Mouse (Mus musculus): ENCODE measurements around the gene Il10ra. TPM values are rescaled to one million over a fixed set of nuclear protein-coding genes. Genes with fewer than 3 reads are reported as not detected.

Gene Il10ra
- polyA plus RNA-seq, 1 experiment from 2014 or later = 1.2 TPM

DNA sequence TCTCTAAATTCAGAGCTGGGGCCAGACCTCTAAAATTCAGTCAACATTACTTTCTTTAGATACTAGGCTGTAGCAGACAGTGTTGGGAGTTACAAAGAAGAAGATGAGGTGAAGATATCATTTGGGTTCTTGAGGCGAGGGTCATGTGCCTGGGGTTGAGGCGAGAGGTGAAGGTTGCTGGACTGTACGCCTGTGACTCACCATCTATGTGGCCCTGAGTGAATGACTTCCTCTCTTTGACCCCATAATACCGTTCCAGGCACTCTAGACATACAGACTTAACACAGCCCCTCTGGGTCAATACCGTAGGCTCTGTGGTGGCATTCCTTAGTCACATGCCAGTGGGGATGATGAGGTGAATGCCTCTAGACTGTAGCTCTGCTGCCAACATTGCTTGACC, 13.5 kb upstream of the Il10ra start:
- Histone ChIP-seq H3K4me2 (replicated peaks; ENCODE audit: low read depth) (no peak overlapping the region), H3K9me3 (ENCODE audit: control insufficient read depth) (no peaks in the 10 kb centered on the region), H3K4me3 (ENCODE audit: low read depth, low read length) (no peak overlapping the region), H3K27ac (ENCODE audit: low read depth, low read length) (no peak overlapping the region), H3K4me1 (replicated peaks; ENCODE audit: control insufficient read depth, insufficient read depth, low read length) (no peaks in the 10 kb centered on the region), H3K27me3 (replicated peaks; ENCODE audit: control insufficient read depth, insufficient read depth, low read length) (no peaks in the 10 kb centered on the region), H3K9ac (ENCODE audit: low read depth, low read length) (no peak overlapping the region), H3K36me3 (ENCODE audit: control insufficient read depth, insufficient read depth) (no peaks in the 10 kb centered on the region)
- no peak for ATAC-seq
- no peak for TF ChIP-seq CTCF (IDR thresholded peaks at IDR 0.05; ENCODE audit: low read depth)
- 79% methylated on average over 5 of the region's 5 CpGs for WGBS

DNA sequence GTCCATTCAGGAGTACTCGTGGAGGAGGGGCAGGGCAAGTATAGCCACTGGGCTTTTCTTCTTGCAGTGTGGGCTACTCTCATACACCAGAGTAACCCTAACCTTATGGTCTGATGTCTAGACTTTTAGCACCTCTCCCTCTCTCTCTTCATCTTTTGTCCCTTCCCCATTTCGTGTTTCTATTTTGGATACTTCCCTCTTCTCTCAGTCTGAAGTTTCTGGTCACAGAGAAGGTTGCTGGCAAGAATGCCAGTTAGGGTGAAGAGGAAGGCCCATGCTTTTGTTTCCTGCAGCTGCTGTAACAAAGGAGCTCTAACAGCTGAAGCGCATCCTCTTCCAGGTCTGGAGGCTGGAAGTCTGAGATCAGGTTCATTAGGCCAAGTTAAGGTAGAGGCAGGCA, 11.9 kb upstream of the Il10ra start:
- H3K9ac ChIP-seq (ENCODE audit: low read depth, low read length) = no peak overlapping the region
- no peaks in the 10 kb centered on the region for H3K27me3 ChIP-seq (replicated peaks; ENCODE audit: control insufficient read depth, insufficient read depth, low read length)
- no peak overlapping the region for H3K4me2 ChIP-seq (replicated peaks; ENCODE audit: low read depth)
- no peaks in the 10 kb centered on the region for H3K9me3 ChIP-seq (ENCODE audit: control insufficient read depth)
- no peaks in the 10 kb centered on the region for H3K36me3 ChIP-seq (ENCODE audit: control insufficient read depth, insufficient read depth)
- no peak for ATAC-seq
- 79% methylated on average over 3 of the region's 3 CpGs for WGBS
- no peaks in the 10 kb centered on the region for H3K4me1 ChIP-seq (replicated peaks; ENCODE audit: control insufficient read depth, insufficient read depth, low read length)
- no peak overlapping the region for H3K27ac ChIP-seq (ENCODE audit: low read depth, low read length)
- no peak overlapping the region for H3K4me3 ChIP-seq (ENCODE audit: low read depth, low read length)
- TF ChIP-seq CTCF (IDR thresholded peaks at IDR 0.05; ENCODE audit: low read depth) = no peak

DNA sequence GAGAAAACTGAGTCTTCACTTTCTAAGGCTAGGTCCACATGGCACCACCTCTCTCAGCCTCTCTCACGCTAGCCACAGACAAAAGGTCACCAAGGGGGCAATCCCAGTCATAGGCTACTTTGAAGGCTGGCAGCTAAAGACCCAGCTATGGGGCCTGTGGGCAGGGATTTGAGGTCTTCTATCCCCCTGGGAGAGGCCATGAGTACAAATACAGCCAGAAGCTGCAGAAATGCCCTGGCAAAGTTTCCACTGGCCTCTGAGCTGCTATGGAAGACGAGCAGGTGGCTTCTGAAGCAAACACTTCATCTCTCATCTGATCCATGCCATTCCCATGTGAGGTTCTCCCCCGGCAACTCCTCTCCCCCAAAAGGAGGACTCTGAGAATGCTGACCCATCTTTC, 11.1 kb upstream of the Il10ra start:
- Histone ChIP-seq H3K4me1 (replicated peaks; ENCODE audit: control insufficient read depth, insufficient read depth, low read length) (no peaks in the 10 kb centered on the region), H3K36me3 (ENCODE audit: control insufficient read depth, insufficient read depth) (no peaks in the 10 kb centered on the region), H3K27ac (ENCODE audit: low read depth, low read length) (no peak overlapping the region), H3K4me2 (replicated peaks; ENCODE audit: low read depth) (no peak overlapping the region), H3K9me3 (ENCODE audit: control insufficient read depth) (no peaks in the 10 kb centered on the region), H3K9ac (ENCODE audit: low read depth, low read length) (no peak overlapping the region), H3K4me3 (ENCODE audit: low read depth, low read length) (no peak overlapping the region), H3K27me3 (replicated peaks; ENCODE audit: control insufficient read depth, insufficient read depth, low read length) (no peaks in the 10 kb centered on the region)
- ATAC-seq = no peak
- WGBS = 65% methylated on average over 3 of the region's 3 CpGs
- TF ChIP-seq CTCF (IDR thresholded peaks at IDR 0.05; ENCODE audit: low read depth) = no peak

DNA sequence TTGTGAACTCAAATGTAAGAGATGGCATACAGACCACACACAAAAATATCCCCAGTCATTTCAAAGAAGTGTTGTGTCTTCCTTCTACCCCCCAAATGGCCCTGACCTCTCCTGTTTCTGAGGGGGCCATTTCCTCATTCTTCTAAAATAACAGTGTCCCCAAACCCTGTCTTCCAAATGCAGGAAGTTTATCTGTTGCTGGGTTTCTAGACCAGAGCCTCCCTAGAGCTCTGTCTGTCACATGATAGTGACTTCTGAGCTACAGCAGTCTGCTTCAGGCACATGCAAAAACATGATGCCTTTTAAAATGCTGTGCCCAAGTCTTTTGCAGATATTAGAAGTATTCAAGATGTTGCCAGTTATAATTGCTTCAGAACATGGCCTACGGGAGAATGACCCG, 5.7 kb upstream of the Il10ra start:
- peaks cover 3% of the 10 kb centered on the region; the same call in 1 of the 2 replicates for H3K27me3 ChIP-seq (replicated peaks; ENCODE audit: control insufficient read depth, insufficient read depth, low read length)

DNA sequence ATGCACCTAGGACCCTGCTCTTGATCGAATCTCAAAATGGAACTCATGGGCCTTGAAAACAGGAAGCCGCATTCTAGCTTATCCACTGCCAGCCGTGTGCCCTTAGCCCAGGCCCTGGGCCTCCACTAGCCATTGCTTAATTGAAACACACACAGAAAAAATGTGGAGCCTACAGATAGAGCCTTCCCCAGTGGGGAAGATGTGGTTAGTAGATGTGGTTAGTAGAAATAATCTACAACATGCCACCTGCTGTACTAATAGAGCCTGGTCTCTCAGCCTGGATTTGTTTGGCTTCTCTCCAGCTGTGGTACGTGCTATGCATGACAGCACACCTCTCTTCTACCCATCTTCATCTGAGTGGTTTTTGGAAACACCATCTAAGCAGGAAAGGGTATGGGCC, 5.3 kb upstream of the Il10ra start:
- peaks cover 7% of the 10 kb centered on the region; the same call in 1 of the 2 replicates for H3K27me3 ChIP-seq (replicated peaks; ENCODE audit: control insufficient read depth, insufficient read depth, low read length)
- H3K4me2 ChIP-seq (replicated peaks; ENCODE audit: low read depth) = no peak overlapping the region
- H3K27ac ChIP-seq (ENCODE audit: low read depth, low read length) = no peak overlapping the region
- H3K9ac ChIP-seq (ENCODE audit: low read depth, low read length) = no peak overlapping the region
- no peak overlapping the region for H3K4me3 ChIP-seq (ENCODE audit: low read depth, low read length)
- TF ChIP-seq CTCF (IDR thresholded peaks at IDR 0.05; ENCODE audit: low read depth) = no peak
- no peaks in the 10 kb centered on the region for H3K4me1 ChIP-seq (replicated peaks; ENCODE audit: control insufficient read depth, insufficient read depth, low read length)
- WGBS = 81% methylated on average over 4 of the region's 4 CpGs
- H3K9me3 ChIP-seq (ENCODE audit: control insufficient read depth) = no peaks in the 10 kb centered on the region
- no peaks in the 10 kb centered on the region for H3K36me3 ChIP-seq (ENCODE audit: control insufficient read depth, insufficient read depth)
- ATAC-seq = no peak

More for the DNA sequence above, 5.7 kb upstream of the Il10ra start:
- no peak for ATAC-seq
- H3K36me3 ChIP-seq (ENCODE audit: control insufficient read depth, insufficient read depth) = no peaks in the 10 kb centered on the region
- H3K27ac ChIP-seq (ENCODE audit: low read depth, low read length) = no peak overlapping the region
- no peak overlapping the region for H3K4me2 ChIP-seq (replicated peaks; ENCODE audit: low read depth)
- no peaks in the 10 kb centered on the region for H3K9me3 ChIP-seq (ENCODE audit: control insufficient read depth)
- no peak for TF ChIP-seq CTCF (IDR thresholded peaks at IDR 0.05; ENCODE audit: low read depth)
- H3K4me1 ChIP-seq (replicated peaks; ENCODE audit: control insufficient read depth, insufficient read depth, low read length) = no peaks in the 10 kb centered on the region
- H3K9ac ChIP-seq (ENCODE audit: low read depth, low read length) = no peak overlapping the region
- H3K4me3 ChIP-seq (ENCODE audit: low read depth, low read length) = no peak overlapping the region
- WGBS = 88% methylated on average over 2 of the region's 2 CpGs

DNA sequence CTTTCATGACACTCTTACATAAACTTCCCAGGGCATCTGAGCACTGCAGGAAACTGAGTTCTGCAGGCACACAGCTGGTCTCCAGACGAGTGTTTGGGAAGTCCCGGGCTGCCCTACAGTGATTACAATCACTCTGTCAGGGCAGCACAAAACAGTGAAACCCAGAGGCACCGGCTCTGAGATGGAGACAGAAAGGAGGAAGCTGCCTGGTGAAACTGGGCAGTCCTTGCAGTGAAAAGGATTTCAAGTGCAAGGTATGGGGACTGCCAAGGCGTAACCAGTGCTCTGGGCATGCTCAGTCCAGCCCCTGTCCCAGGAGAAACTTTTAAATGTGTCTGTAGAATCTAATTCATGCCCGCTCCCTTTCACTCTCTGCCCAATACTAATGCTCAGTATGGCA, 3.3 kb upstream of the Il10ra start:
- Histone ChIP-seq H3K36me3 (ENCODE audit: control insufficient read depth, insufficient read depth) (no peaks in the 10 kb centered on the region), H3K9ac (ENCODE audit: low read depth, low read length) (no peak overlapping the region), H3K4me3 (ENCODE audit: low read depth, low read length) (no peak overlapping the region), H3K9me3 (ENCODE audit: control insufficient read depth) (no peaks in the 10 kb centered on the region), H3K4me1 (replicated peaks; ENCODE audit: control insufficient read depth, insufficient read depth, low read length) (no peaks in the 10 kb centered on the region), H3K27me3 (replicated peaks; ENCODE audit: control insufficient read depth, insufficient read depth, low read length) (peaks cover 24% of the 10 kb centered on the region), H3K27ac (ENCODE audit: low read depth, low read length) (no peak overlapping the region), H3K4me2 (replicated peaks; ENCODE audit: low read depth) (no peak overlapping the region)
- no peak for TF ChIP-seq CTCF (IDR thresholded peaks at IDR 0.05; ENCODE audit: low read depth)
- WGBS = 50% methylated on average over 5 of the region's 5 CpGs
- no peak for ATAC-seq

DNA sequence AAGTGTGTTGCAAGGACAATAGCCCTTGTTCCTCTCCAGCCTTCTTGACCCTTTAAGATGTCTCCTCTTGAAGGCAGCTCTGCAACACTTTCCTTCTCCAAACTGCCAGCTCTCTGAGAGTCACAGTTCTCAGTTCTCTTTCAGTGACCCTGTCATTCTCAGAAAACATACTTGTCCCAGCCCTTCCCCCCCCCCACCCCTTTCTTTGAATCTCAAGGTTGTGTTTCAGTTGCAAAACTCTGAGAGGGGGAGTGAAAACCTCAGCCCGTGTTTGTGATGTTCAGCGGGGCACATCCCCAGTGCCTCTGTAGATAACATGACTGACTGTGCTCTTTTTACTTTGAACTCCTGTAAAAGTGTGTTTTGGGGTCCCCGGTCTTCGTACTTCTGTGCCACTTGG, 870 bp downstream of the Il10ra start:
- H3K27ac ChIP-seq (ENCODE audit: low read depth, low read length) = no peak overlapping the region
- peaks cover 24% of the 10 kb centered on the region for H3K27me3 ChIP-seq (replicated peaks; ENCODE audit: control insufficient read depth, insufficient read depth, low read length)
- no peaks in the 10 kb centered on the region for H3K36me3 ChIP-seq (ENCODE audit: control insufficient read depth, insufficient read depth)
- TF ChIP-seq CTCF (IDR thresholded peaks at IDR 0.05; ENCODE audit: low read depth) = no peak
- H3K4me1 ChIP-seq (replicated peaks; ENCODE audit: control insufficient read depth, insufficient read depth, low read length) = no peaks in the 10 kb centered on the region
- ATAC-seq = no peak
- WGBS = 55% methylated on average over 4 of the region's 4 CpGs
- 0 out of 2 replicates have a peak overlapping the region, but pooled peaks have one; percentile 52 for H3K4me2 ChIP-seq (replicated peaks; ENCODE audit: low read depth)
- no peaks in the 10 kb centered on the region for H3K9me3 ChIP-seq (ENCODE audit: control insufficient read depth)
- no peak overlapping the region for H3K4me3 ChIP-seq (ENCODE audit: low read depth, low read length)
- H3K9ac ChIP-seq (ENCODE audit: low read depth, low read length) = no peak overlapping the region

Data from intestine, postnatal 0 days (tissue).